Mouse (Mus musculus): ENCODE measurements at regions not wholly inside any gene's neighbourhood (a gene's known extent, or its start where the extent isn't known, plus 50 kb on each side); places are given as distances from the start of the nearest gene placed in this dataset.

GRCm38 (mm10) chr1:128833096-128833715 lies 241.1 kb upstream of the Cxcr4 start:
- ATAC-seq (replicated peaks; ENCODE audit: low read depth, poor library complexity, severe bottlenecking): peak; percentile 82

GRCm38 (mm10) chr1:128832201-128832883 lies 240.2 kb upstream of the Cxcr4 start:
- peak; percentile 74 for ATAC-seq (replicated peaks; ENCODE audit: low read depth, poor library complexity, severe bottlenecking)

DNA sequence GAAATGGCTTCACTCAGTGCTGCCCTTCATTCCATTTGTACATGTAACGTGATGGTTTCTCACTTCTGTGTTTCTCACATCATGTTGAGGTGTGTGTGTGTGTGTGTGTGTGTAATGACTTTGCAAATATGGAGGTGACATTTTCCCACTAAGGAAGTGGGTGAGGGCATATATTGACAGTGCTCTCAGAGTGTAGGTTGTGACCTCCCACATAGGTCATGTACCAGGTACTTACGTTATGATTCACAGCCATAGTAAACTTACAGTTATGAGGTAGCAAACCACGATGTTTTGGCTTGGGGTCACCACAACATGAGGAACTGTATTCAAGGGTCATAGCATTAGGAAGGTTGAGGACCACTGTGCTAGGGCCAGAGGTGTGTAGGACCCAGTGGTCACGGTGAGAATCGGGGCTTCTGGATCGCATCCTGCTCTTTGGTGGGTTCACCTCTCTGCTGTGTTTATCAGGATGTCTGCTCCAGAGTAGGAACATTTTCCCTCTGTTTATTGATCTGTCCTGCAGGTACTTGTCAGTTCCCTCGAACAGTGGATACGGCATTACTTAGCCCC lies 238.7 kb upstream of the Cxcr4 start:
- ATAC-seq (replicated peaks; ENCODE audit: low read depth, poor library complexity, severe bottlenecking): no peak

- no peak for ATAC-seq (replicated peaks; ENCODE audit: low read depth, poor library complexity, severe bottlenecking)
Measured at GRCm38 (mm10) chr1:128829536-128829935, 237.4 kb upstream of the Cxcr4 start.

GRCm38 (mm10) chr1:128826419-128826818 lies 234.3 kb upstream of the Cxcr4 start:
- no peak for ATAC-seq (replicated peaks; ENCODE audit: low read depth, poor library complexity, severe bottlenecking)

DNA sequence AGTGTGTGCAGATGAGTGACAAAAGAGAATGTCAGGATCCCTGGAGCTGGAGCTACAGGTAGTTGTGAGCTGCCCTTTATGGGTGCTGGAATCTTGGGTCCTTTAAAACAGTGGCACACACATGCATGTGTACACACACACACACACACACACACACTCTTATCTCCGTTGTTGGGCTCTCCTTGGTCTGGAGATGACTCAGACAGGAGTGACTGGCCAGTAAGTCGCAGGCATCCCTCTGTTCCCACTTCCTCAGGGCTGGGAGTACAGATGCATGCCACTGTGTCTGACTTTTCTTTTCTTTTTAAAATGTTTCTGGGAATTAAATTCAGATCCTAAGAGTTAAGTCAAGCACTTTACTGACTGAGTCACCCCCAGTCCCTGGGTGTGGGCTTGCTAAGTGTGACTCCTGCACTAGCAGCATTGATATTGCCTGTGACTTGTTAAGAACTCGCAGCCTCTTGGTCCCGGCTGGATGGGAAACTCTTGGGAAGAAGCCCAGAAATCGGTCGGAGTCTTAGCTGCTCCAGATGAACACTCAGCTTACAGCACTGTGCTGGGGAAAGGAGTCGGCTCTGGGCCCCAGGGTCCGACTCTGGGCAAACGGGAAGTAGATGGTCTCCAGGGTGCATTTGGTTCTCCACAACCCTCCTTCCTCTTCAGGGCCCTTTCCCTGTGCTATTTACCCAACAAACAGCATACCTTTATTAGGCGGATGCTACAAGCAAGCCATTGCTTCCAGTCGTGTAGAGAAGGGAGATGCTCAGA lies 233.0 kb upstream of the Cxcr4 start:
- peak; percentile 62 for ATAC-seq (replicated peaks; ENCODE audit: low read depth, poor library complexity, severe bottlenecking)

GRCm38 (mm10) chr1:128824235-128824634 lies 232.1 kb upstream of the Cxcr4 start:
- ATAC-seq (replicated peaks; ENCODE audit: low read depth, poor library complexity, severe bottlenecking): peak; percentile 81

DNA sequence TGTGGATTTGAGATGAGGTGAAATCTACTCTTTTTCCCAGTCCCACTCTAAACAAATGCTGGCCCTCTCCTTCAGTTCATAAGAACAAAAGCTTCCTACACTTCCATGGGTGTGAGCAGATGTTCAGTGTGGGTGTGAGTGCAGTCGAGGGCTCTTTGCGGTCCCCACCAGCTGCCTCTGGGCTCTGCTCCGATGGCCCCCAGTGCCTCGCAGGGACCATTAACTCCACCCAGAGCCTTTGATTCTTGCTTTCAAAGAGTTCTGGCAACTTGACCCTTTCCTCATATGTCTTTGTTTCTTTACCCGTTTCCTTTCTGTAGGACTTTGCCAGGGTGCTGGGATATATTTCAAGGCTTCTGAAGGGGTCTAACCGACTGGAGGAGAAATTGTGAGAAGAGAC lies 229.9 kb upstream of the Cxcr4 start:
- no peak for ATAC-seq (replicated peaks; ENCODE audit: low read depth, poor library complexity, severe bottlenecking)

DNA sequence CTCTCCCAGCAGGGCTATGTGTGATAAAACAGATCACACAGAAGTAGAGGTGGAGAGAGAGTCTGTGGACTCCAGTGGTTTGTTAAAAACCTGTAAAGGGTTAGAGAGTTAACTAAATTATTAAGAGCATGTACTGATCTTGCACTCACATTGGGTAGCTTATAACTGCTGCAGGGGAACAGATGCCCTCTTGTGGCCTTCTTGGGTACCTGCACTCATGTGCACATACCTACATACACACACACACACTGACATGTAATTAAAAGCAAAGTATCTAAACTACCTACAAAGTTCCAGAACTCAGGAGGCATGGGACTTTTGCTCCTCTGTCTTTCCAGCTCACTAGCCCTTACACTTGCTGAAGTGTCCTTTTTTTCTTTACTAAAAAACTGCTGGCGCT lies 228.4 kb upstream of the Cxcr4 start:
- ATAC-seq (replicated peaks; ENCODE audit: low read depth, poor library complexity, severe bottlenecking): no peak

GRCm38 (mm10) chr1:128819611-128820010 lies 227.5 kb upstream of the Cxcr4 start:
- no peak for ATAC-seq (replicated peaks; ENCODE audit: low read depth, poor library complexity, severe bottlenecking)

DNA sequence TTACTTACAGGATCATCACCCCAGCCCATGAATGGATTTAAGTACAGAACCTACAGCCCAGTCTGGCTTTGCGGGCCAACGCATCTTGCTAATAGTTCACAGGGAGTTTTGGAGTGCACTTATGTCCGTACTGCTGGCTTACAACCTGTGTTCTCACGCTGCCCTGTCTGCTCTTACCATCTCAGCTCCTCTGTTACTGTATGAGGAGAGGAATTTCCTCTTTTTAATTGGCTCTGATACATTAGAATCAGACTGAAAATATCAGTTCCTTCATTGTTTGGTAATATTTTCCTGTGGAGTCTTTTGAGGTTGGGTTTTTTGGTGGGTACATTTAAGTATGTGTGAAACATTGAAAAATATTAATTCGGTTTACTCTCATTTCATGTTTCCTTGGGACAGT lies 221.3 kb upstream of the Cxcr4 start:
- ATAC-seq (replicated peaks; ENCODE audit: low read depth, poor library complexity, severe bottlenecking): peak; percentile 57

DNA sequence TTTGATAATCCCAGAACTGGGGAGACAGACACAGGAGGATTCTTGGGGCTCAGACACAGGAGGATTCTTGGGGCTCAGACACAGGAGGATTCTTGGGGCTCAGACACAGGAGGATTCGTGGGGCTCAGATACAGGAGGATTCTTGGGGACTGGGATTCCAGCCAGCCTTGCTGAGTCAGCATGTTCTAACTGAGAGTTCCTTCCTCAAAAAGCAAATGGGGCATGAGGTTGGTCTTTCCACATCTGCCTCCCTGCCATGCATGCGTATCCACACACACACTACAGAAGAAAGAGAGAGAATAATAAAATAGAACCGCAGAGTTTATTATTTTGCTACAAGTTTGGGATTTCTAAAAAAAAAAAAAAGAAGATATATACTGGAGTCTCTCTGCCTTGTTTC lies 218.8 kb upstream of the Cxcr4 start:
- ATAC-seq (replicated peaks; ENCODE audit: low read depth, poor library complexity, severe bottlenecking): peak; percentile 82

- no peak for ATAC-seq (replicated peaks; ENCODE audit: low read depth, poor library complexity, severe bottlenecking)
Measured at GRCm38 (mm10) chr1:128810094-128810493, 218.0 kb upstream of the Cxcr4 start.

DNA sequence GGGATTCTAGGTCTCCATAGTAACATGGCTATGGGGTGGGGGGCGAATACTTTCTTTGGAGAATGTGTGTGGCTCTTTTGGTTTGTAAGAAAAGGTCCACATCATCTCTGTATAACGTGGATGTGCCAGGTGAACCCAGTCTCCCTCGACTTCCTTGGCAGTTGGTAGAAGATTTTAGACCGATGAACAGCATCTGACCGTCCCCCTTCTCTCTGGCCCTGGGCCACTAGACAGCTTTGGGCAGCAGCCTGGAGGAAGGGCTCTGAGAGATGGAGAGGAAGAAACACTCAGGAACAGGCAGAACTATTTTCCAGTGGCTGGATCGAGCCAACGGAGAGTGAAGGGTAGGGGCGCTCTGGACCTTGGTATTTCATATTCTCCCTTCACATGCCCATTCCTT lies 217.5 kb upstream of the Cxcr4 start:
- no peak for ATAC-seq (replicated peaks; ENCODE audit: low read depth, poor library complexity, severe bottlenecking)

DNA sequence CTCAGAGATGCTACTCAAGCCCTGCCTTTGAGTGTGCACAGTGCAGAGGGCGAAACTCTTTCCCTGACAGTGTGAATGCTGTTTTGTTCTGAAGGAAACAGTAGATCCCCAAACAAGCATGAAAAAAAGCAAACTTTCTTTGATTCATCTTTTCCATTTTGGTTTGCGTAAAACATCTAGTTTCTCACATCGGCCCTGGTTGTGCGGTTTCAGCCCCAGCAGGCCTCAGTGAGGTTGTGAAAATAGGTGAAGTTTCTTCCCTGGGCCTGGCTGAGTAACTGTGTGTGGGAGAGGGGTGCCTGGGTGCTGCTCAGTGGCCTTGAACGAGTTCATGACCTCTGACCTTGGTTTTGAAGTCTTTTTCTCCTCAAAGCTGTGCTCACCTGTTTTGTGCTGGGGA lies 216.5 kb upstream of the Cxcr4 start:
- ATAC-seq (replicated peaks; ENCODE audit: low read depth, poor library complexity, severe bottlenecking): no peak

- no peak for ATAC-seq (replicated peaks; ENCODE audit: low read depth, poor library complexity, severe bottlenecking)
Measured at GRCm38 (mm10) chr1:128805687-128806653, 213.9 kb upstream of the Cxcr4 start.

DNA sequence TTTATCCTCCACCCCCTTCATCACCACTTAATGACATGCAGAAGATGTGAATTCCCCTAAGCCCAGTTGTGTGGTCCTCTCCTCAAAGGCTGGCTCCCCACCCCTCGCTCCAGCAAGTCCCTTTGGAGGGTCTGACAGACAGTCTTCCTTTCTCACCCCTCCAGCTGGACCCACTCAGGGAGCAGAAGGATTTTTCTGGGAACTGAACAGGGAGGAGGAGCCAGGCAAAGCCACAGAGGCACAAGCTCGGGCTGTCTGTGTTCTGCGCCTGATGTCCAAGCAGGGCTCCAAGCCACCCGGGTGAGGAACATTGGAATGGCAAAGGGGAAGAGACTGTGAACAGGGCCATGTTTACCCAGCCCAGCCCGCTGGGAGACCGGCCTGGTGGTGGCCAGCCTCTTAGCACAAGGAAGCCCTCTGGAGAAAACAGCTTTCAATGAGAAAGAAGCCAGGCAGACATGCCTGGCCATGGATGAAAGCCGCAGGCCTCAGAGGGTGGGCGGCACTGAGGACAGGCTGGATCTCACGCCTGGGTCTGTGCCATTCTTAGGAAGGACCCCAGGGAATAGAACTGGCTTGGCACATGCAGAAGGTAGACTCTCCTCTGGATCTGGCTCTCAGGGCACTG lies 211.5 kb upstream of the Cxcr4 start:
- ATAC-seq (replicated peaks; ENCODE audit: low read depth, poor library complexity, severe bottlenecking): no peak

DNA sequence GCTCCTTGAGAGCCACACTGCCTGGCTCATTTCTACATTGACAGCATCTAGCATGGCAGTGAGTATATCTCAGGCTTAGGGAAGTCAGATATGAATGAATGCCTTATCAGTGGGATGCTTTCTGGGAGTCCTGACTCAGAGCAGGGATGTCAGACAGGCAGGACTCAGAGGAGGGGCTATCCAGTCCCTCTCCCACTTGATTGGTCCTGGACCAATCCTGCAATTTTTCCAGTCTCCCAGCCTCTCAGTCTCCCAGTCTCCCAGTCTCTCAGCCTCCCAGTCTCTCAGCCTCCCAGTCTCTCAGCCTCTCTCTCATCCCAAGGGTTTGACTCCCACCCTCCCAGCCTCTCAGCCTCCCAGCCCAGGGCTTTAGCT lies 211.0 kb upstream of the Cxcr4 start:
- ATAC-seq (replicated peaks; ENCODE audit: low read depth, poor library complexity, severe bottlenecking): no peak

DNA sequence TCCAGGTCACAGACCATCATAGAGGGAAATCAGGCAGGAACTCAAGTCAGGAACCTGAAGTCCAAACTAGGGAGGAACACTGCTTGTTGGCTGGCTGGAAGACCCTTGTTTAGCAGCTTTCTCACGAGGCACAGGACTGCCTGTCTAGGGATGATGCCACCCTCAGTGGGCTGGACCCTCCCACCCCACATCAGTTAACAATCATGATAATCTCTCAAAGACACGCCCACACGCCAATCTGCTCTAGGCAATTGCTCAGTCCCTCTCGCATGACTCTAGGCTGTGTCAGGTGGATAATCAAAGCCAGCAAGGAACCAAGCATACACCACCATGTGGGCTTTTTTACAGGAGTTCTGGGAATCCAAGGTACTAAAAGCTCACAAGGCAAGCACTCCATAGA lies 206.6 kb upstream of the Cxcr4 start:
- no peak for ATAC-seq (replicated peaks; ENCODE audit: low read depth, poor library complexity, severe bottlenecking)

GRCm38 (mm10) chr1:128795654-128796053 lies 203.6 kb upstream of the Cxcr4 start:
- no peak for ATAC-seq (replicated peaks; ENCODE audit: low read depth, poor library complexity, severe bottlenecking)

Data from common myeloid progenitor, adult 5-6 weeks (primary cell).